Mouse (Mus musculus) MEL (cell line): ENCODE data around the gene Rab3a. TPM values are rescaled to one million over a fixed set of nuclear protein-coding genes. Genes with fewer than 3 reads are reported as not detected.

Experiments used
- DNase-seq: peaks from one replicate; pipeline ENCODE4 v3.0.0; 2011; ENCODE audit warnings: low read depth, low spot score
- H3K27ac ChIP-seq: 2 replicates; pipeline ENCODE4 v1.5.1; 2012; ENCODE audit warnings: low read depth, mild to moderate bottlenecking, control low read depth, low read length, moderate library complexity; ENCODE audit not compliant: control insufficient read depth
- H3K27me3 ChIP-seq, 2 experiments: fragments of 150-350 bp in 1 of 2; sonication (generic) in 1 of 2; 2 replicates each; pipeline ENCODE4 v1.6.1; 2012; ENCODE audit warnings: low read length in 2 of 2, mild to moderate bottlenecking in 2 of 2, improper control_type of control experiment in 1 of 2, moderate library complexity in 1 of 2; ENCODE audit not compliant: insufficient read depth in 2 of 2, control insufficient read depth in 1 of 2
- H3K36me3 ChIP-seq, 2 experiments: 2 replicates each; pipeline ENCODE4 v1.6.1; 2012 to 2014; ENCODE audit warnings: low read length in 2 of 2, improper control_type of control experiment in 1 of 2, inconsistent platforms in 1 of 2, mild to moderate bottlenecking in 1 of 2; ENCODE audit not compliant: insufficient read depth in 2 of 2, control insufficient read depth in 1 of 2
- H3K4me1 ChIP-seq, 2 experiments: fragments of 150-350 bp in 1 of 2; sonication (generic) in 1 of 2; 2 replicates each; pipeline ENCODE4 v1.6.1; 2012; ENCODE audit warnings: low read length in 2 of 2, improper control_type of control experiment in 1 of 2, mild to moderate bottlenecking in 1 of 2; ENCODE audit not compliant: insufficient read depth in 2 of 2, control insufficient read depth in 1 of 2
- H3K4me3 ChIP-seq, 2 experiments: fragments of 150-350 bp in 1 of 2; sonication (generic) in 1 of 2; 2 replicates each; pipeline ENCODE4 v1.5.1; 2012; ENCODE audit warnings: low read depth in 2 of 2, low read length in 2 of 2, mild to moderate bottlenecking in 2 of 2, moderate library complexity in 2 of 2, control low read depth in 1 of 2, improper control_type of control experiment in 1 of 2; ENCODE audit not compliant: control insufficient read depth in 1 of 2, insufficient read depth in 1 of 2
- H3K79me2 ChIP-seq: 2 replicates; pipeline ENCODE4 v1.6.1; 2012; ENCODE audit warnings: mild to moderate bottlenecking, low read length, moderate library complexity; ENCODE audit not compliant: control insufficient read depth, poor library complexity, insufficient read depth
- H3K9ac ChIP-seq: 2 replicates; pipeline ENCODE4 v1.6.1; 2012; ENCODE audit warnings: low read depth, mild to moderate bottlenecking, control low read depth, low read length, moderate library complexity; ENCODE audit not compliant: control insufficient read depth, poor library complexity, severe bottlenecking
- H3K9me3 ChIP-seq: fragments of 150-350 bp; sonication (generic); replicated peaks from 2 replicates; pipeline ENCODE4 v1.6.1; 2012; ENCODE audit warnings: mild to moderate bottlenecking, low read length, improper control_type of control experiment, moderate library complexity; ENCODE audit not compliant: insufficient read depth
- CHD1 ChIP-seq: IDR thresholded peaks from 2 replicates; pipeline ENCODE4 v1.6.1; 2012; ENCODE audit warnings: low read depth, mild to moderate bottlenecking, inconsistent platforms, low read length, improper control_type of control experiment
- CTCF ChIP-seq, 3 experiments: IDR thresholded peaks in 2 of 3; conservative IDR thresholded peaks in 1 of 3; 2 replicates each; pipeline ENCODE4 v1.5.1; 2011 to 2012; ENCODE audit warnings: low read length in 3 of 3, low read depth in 2 of 3, mild to moderate bottlenecking in 2 of 3, improper control_type of control experiment in 1 of 3, inconsistent platforms in 1 of 3, mixed read lengths in 1 of 3, moderate library complexity in 1 of 3; ENCODE audit not compliant: control insufficient read depth in 1 of 3, insufficient read depth in 1 of 3, poor library complexity in 1 of 3, severe bottlenecking in 1 of 3
- ELF1 ChIP-seq: IDR thresholded peaks from 2 replicates; pipeline ENCODE4 v1.6.1; 2014; ENCODE audit warnings: low read depth, mild to moderate bottlenecking, inconsistent platforms, low read length, improper control_type of control experiment, moderate library complexity
- EP300 ChIP-seq, 2 experiments: IDR thresholded peaks; 2 replicates each; pipeline ENCODE4 v1.6.1; 2011; ENCODE audit warnings: improper control_type of control experiment in 2 of 2, low read length in 2 of 2, low read depth in 1 of 2, mild to moderate bottlenecking in 1 of 2
- JUND ChIP-seq: IDR thresholded peaks from 2 replicates; pipeline ENCODE4 v1.6.1; 2011; ENCODE audit warnings: low read depth, mild to moderate bottlenecking, improper control_type of control experiment, low read length
- KAT2A ChIP-seq: conservative IDR thresholded peaks from 2 replicates; pipeline ENCODE4 v1.6.1; 2012; ENCODE audit warnings: low read depth, low read length, improper control_type of control experiment, inconsistent platforms
- MAFK ChIP-seq: IDR thresholded peaks from 2 replicates; pipeline ENCODE4 v1.6.1; 2011; ENCODE audit warnings: low read depth, mild to moderate bottlenecking, low read length, improper control_type of control experiment, borderline replicate concordance
- MAX ChIP-seq: IDR thresholded peaks from 2 replicates; pipeline ENCODE4 v1.6.1; 2011; ENCODE audit warnings: low read length, improper control_type of control experiment
- MXI1 ChIP-seq: IDR thresholded peaks from 2 replicates; pipeline ENCODE4 v1.6.1; 2011; ENCODE audit warnings: mild to moderate bottlenecking, low read depth, low read length, improper control_type of control experiment
- MYC ChIP-seq: IDR thresholded peaks from 2 replicates; pipeline ENCODE4 v1.6.1; 2011; ENCODE audit warnings: low read depth, mild to moderate bottlenecking, low read length, improper control_type of control experiment, moderate library complexity
- NELFE ChIP-seq: IDR thresholded peaks from 2 replicates; pipeline ENCODE4 v1.6.1; 2011; ENCODE audit warnings: low read depth, low read length, improper control_type of control experiment
- NRF1 ChIP-seq: IDR thresholded peaks from 2 replicates; pipeline ENCODE4 v1.6.1; 2014; ENCODE audit warnings: low read depth, mild to moderate bottlenecking, inconsistent platforms, low read length, improper control_type of control experiment, moderate library complexity; ENCODE audit not compliant: poor library complexity, insufficient read depth, severe bottlenecking
- POLR2AphosphoS2 ChIP-seq: IDR thresholded peaks from 2 replicates; pipeline ENCODE4 v1.6.1; 2011; ENCODE audit warnings: low read length, improper control_type of control experiment
- POLR2AphosphoS5 ChIP-seq: IDR thresholded peaks from 2 replicates; pipeline ENCODE4 v1.6.1; 2012; ENCODE audit warnings: low read depth, borderline replicate concordance, mild to moderate bottlenecking, inconsistent platforms, low read length, moderate library complexity, mixed read lengths
- RAD21 ChIP-seq: IDR thresholded peaks from 2 replicates; pipeline ENCODE4 v1.6.1; 2011; ENCODE audit warnings: mild to moderate bottlenecking, low read depth, low read length, improper control_type of control experiment
- RCOR1 ChIP-seq: IDR thresholded peaks from 2 replicates; pipeline ENCODE4 v1.6.1; 2012; ENCODE audit warnings: low read depth, mild to moderate bottlenecking, inconsistent platforms, low read length, improper control_type of control experiment
- SIN3A ChIP-seq: IDR thresholded peaks from 2 replicates; pipeline ENCODE4 v1.6.1; 2012; ENCODE audit warnings: low read length, improper control_type of control experiment, inconsistent platforms
- USF1 ChIP-seq: IDR thresholded peaks from 2 replicates; pipeline ENCODE4 v1.6.1; 2014; ENCODE audit warnings: low read depth, mild to moderate bottlenecking, inconsistent platforms, low read length, improper control_type of control experiment, moderate library complexity
- polyA plus RNA-seq, 2 experiments: library from polyadenylated mRNA; stranded (reverse) in 1 of 2; unstranded in 1 of 2; fragments of >175 nt in 1 of 2; fragments of >200 nt in 1 of 2; gene quantifications; 2 replicates each; pipeline versions ENCODE4 v1.2.1 to v1.2.4; 2012; ENCODE audit warnings: low replicate concordance in 2 of 2, low read depth in 1 of 2; ENCODE audit not compliant: insufficient read length in 2 of 2, insufficient read depth in 1 of 2, missing spikeins in 1 of 2
- total RNA-seq: library from RNA; depleted of rRNA; stranded (reverse); fragments of 300-350 nt; gene quantifications from 2 replicates; pipeline ENCODE4 v1.2.3, GENCODE M21; 2012

The Rab3a gene
- total and polyA plus RNA-seq, 3 experiments: 1.8 to 5.6 TPM; not detected in 1

DNA sequence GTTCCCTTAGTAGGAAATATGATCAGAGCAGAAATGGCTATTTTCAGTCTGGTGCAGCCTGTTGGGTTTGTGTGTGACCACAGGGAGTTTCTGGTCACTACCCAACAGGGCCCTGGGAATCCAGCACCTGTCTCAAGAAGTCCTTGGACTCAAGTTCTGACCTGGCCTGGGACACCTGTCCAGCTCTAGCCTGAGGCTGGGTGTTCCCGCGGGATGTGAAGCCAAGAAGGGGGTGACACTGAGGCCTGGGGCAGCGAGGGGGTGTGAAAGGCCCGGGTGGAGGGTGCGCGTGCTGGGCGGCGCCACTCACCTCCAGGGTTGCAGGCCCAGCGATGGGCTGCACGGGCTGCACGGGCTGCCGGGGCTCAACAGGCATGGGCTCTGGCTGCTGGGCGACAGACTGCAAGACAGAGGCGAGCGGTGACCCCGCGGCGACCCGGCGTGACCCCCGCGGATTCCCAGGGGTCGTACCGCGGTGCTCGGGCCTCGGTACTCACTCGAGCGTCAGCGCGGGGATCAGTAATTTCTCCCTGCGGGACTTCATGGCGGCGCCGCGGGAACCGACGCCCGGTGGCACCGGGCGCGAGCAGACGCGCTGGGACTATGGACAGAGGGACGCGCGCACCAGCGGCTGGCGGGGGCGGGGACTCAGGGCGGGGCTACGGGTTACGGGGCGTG lies 42.1 kb downstream of the Rab3a start:
- Histone ChIP-seq H3K4me1 (peaks cover 0 to 12% of the 10 kb centered on the region in 2 experiments; a peak in 2 of 4 replicates), H3K4me3 (peak overlapping the region; percentile 56), H3K36me3 (no peaks in the 10 kb centered on the region; a peak in 1 of 4 replicates), H3K79me2 (peaks cover 7% of the 10 kb centered on the region), H3K27me3 (no peaks in the 10 kb centered on the region), H3K9me3 (no peaks in the 10 kb centered on the region), H3K27ac (no peak overlapping the region), H3K9ac (peak overlapping the region; percentile 68)
- TF ChIP-seq CTCF (IDR thresholded peaks at IDR 0.05 in 2 of 3, conservative IDR thresholded peaks at IDR 0.05 in 1 of 3; ENCODE audit: control insufficient read depth in 1 of 3, insufficient read depth in 1 of 3, low read depth in 2 of 3, low read length in 3 of 3, poor library complexity in 1 of 3, severe bottlenecking in 1 of 3) (no peak), MAX (no peak), KAT2A (no peak), NRF1 (no peak), RCOR1 (no peak), POLR2AphosphoS2 (no peak), ELF1 (no peak), EP300 (IDR thresholded peaks at IDR 0.05; ENCODE audit: low read depth in 1 of 2, low read length in 2 of 2) (no peak), RAD21 (no peak), JUND (no peak)
- DNase-seq: no peak

DNA sequence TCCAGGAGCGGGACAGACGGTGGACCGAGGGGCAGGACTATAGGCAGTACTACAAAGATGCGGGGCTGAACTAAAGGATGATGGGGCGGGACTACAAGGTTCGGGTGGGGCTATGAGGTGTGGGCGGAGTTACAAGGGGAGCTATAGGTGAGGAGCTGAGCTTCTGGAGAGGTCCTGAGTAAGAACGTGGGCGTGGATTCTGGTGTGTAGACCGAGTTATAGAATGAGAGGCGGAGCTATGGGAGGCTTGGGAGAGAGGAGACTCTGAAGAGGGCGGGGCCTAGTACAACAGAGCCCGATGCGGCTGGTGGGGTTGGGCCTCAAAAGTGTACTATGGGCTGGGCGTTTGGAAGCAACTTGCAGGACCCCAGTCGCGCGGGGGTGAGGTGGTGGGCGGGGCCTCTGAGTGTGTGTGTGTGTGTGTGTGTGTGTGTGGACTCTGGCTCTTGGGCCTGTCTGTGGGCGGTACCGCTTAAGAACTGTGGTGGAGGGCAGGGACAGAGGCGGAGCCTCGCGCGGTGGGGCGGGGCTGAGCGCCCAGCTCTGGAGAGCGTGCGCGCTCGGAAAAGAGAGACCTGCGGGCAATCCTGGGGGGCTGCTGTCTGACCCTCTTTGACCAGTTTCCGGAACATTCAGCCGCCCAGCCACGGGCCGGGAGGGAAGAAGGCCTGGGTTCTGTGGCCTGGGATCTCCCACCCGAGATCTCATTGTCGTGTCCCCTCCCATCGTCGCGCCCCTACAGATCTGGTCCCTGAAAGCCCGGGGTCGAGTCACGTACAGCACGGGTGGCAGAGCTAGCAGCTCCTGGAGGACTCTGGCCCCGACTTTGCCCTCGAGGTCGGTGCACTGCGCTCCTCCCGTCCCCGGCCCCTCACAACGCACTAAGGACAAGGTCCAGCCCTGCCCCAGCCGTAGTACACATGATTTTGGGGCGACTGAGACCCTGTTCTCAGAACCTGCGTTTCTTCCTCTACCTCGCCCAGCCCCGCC lies 42.9 kb downstream of the Rab3a start:
- Histone ChIP-seq H3K4me1 (peaks cover 0 to 12% of the 10 kb centered on the region in 2 experiments; a peak in 2 of 4 replicates), H3K27ac (no peak overlapping the region), H3K9me3 (no peaks in the 10 kb centered on the region), H3K36me3 (no peaks in the 10 kb centered on the region; a peak in 1 of 4 replicates), H3K9ac (peak overlapping the region; percentile 58), H3K4me3 (peak overlapping the region; percentile 56 to 73), H3K27me3 (no peaks in the 10 kb centered on the region), H3K79me2 (no peaks in the 10 kb centered on the region)
- peak; percentile 56; the same call in 1 of the 2 replicates for TF ChIP-seq MXI1
- no peak for TF ChIP-seq MYC
- peak; percentile 45 for TF ChIP-seq SIN3A
- TF ChIP-seq USF1: no peak
- TF ChIP-seq CHD1: no peak
- TF ChIP-seq NRF1: no peak
- TF ChIP-seq RCOR1: no peak
- no peak for TF ChIP-seq MAX
- TF ChIP-seq POLR2AphosphoS5: no peak
- peak; percentile 33; the same call in 1 of the 2 replicates for TF ChIP-seq NELFE
- TF ChIP-seq MAFK: no peak
- DNase-seq: peak; percentile 98
